Comparison of ENCODE assay signal across 27 mouse cellular contexts in genomic region chr12:112403688-112404240, GRCm38 (mm10).
DNase-seq lines count a peak whose midpoint lies in the region; ATAC-seq and TF ChIP-seq lines count a peak whose summit lies in the region.
"Had no signal": no experiment of that assay in that cellular context is flagged by ENCODE, and none has a peak within 500 bp of the region (broad histone marks: within the 10 kb centered on the region; RNA-seq: fewer than 3 reads in every experiment).

No protein-coding gene starts in this region.

- ATAC-seq in forebrain, embryonic 13.5 days: peak; percentile 33; the same call in 1 of the 2 replicates
- no peak for ATAC-seq in forebrain, embryonic 11.5 days (replicated peaks; ENCODE audit: low FRiP score)
- ATAC-seq in neural tube, embryonic 12.5 days (ENCODE audit: low FRiP score, low read depth): peak; percentile 79
- peak; percentile 89 for ATAC-seq in neural tube, embryonic 13.5 days (ENCODE audit: low read depth)
- ATAC-seq in stomach, postnatal 0 days (ENCODE audit: low FRiP score, low TSS enrichment): no peak
- ATAC-seq in midbrain, embryonic 14.5 days (ENCODE audit: low FRiP score, low TSS enrichment): no peak
- ATAC-seq: activated CD4-positive, CD25-positive, alpha-beta regulatory T cell, adult 4 months; intestine, embryonic 15.5 days; midbrain, embryonic 16.5 days had no signal

- H3K36me3 ChIP-seq in forebrain, embryonic 13.5 days (ENCODE audit: poor library complexity, severe bottlenecking): no peaks in the 10 kb centered on the region
- H3K36me3 ChIP-seq in forebrain, embryonic 11.5 days (ENCODE audit: control insufficient read depth, insufficient read depth, low read length): no peaks in the 10 kb centered on the region
- H3K36me3 ChIP-seq in neural tube, embryonic 12.5 days: no peaks in the 10 kb centered on the region
- no peaks in the 10 kb centered on the region for H3K36me3 ChIP-seq in neural tube, embryonic 13.5 days
- no peaks in the 10 kb centered on the region for H3K36me3 ChIP-seq in stomach, postnatal 0 days (ENCODE audit: control insufficient read depth, insufficient read depth, low read length)
- H3K36me3 ChIP-seq in midbrain, embryonic 14.5 days (ENCODE audit: control insufficient read depth, insufficient read depth, low read length): no peaks in the 10 kb centered on the region
- H3K36me3 ChIP-seq: embryonic facial prominence, embryonic 15.5 days; heart, embryonic 13.5 days; intestine, embryonic 15.5 days; limb, embryonic 15.5 days; liver, embryonic 13.5 days; stomach, embryonic 15.5 days had no signal

- no peak overlapping the region for H3K4me2 ChIP-seq in forebrain, embryonic 13.5 days
- no peak overlapping the region for H3K4me2 ChIP-seq in forebrain, embryonic 11.5 days (ENCODE audit: low read depth, low read length, severe bottlenecking)
- H3K4me2 ChIP-seq in neural tube, embryonic 12.5 days (replicated peaks): no peak overlapping the region
- H3K4me2 ChIP-seq in neural tube, embryonic 13.5 days: no peak overlapping the region
- H3K4me2 ChIP-seq in stomach, postnatal 0 days (replicated peaks; ENCODE audit: low read depth): no peak overlapping the region
- no peak overlapping the region for H3K4me2 ChIP-seq in midbrain, embryonic 14.5 days (ENCODE audit: low read length)
- H3K4me2 ChIP-seq: embryonic facial prominence, embryonic 15.5 days; heart, embryonic 13.5 days; intestine, embryonic 15.5 days; limb, embryonic 15.5 days; liver, embryonic 13.5 days; stomach, embryonic 15.5 days had no signal

- peaks cover 5% of the 10 kb centered on the region; the same call in 1 of the 2 replicates for H3K4me1 ChIP-seq in forebrain, embryonic 13.5 days
- H3K4me1 ChIP-seq in forebrain, embryonic 11.5 days (replicated peaks; ENCODE audit: control insufficient read depth, insufficient read depth, low read length): no peaks in the 10 kb centered on the region
- peaks cover 13% of the 10 kb centered on the region for H3K4me1 ChIP-seq in neural tube, embryonic 12.5 days
- H3K4me1 ChIP-seq in neural tube, embryonic 13.5 days (replicated peaks): peaks cover 43% of the 10 kb centered on the region
- H3K4me1 ChIP-seq in stomach, postnatal 0 days (replicated peaks; ENCODE audit: control insufficient read depth, insufficient read depth): no peaks in the 10 kb centered on the region
- H3K4me1 ChIP-seq in midbrain, embryonic 14.5 days (ENCODE audit: control insufficient read depth, insufficient read depth, low read length): no peaks in the 10 kb centered on the region
- H3K4me1 ChIP-seq: embryonic facial prominence, embryonic 15.5 days; heart, embryonic 13.5 days; intestine, embryonic 15.5 days; liver, embryonic 13.5 days; stomach, embryonic 15.5 days had no signal

- 58% methylated on average over 11 of the region's 11 CpGs for WGBS in forebrain, embryonic 13.5 days
- 81% methylated on average over 11 of the region's 11 CpGs for WGBS in forebrain, embryonic 11.5 days
- WGBS in neural tube, embryonic 12.5 days: 53% methylated on average over 11 of the region's 11 CpGs
- WGBS in neural tube, embryonic 13.5 days: 43% methylated on average over 11 of the region's 11 CpGs
- WGBS in stomach, postnatal 0 days: 86% methylated on average over 11 of the region's 11 CpGs
- WGBS in midbrain, embryonic 14.5 days: 75% methylated on average over 11 of the region's 11 CpGs

- no peaks in the 10 kb centered on the region for H3K27me3 ChIP-seq in forebrain, embryonic 13.5 days
- H3K27me3 ChIP-seq in forebrain, embryonic 11.5 days (ENCODE audit: control insufficient read depth, insufficient read depth, low read length): no peaks in the 10 kb centered on the region
- H3K27me3 ChIP-seq in neural tube, embryonic 12.5 days (replicated peaks): no peaks in the 10 kb centered on the region
- 0 out of 2 replicates have a peak, but pooled peaks cover 12% of the 10 kb centered on the region for H3K27me3 ChIP-seq in neural tube, embryonic 13.5 days
- H3K27me3 ChIP-seq in stomach, postnatal 0 days (ENCODE audit: control insufficient read depth, insufficient read depth, low read length): no peaks in the 10 kb centered on the region
- H3K27me3 ChIP-seq in midbrain, embryonic 14.5 days (ENCODE audit: control insufficient read depth, insufficient read depth, low read length): no peaks in the 10 kb centered on the region
- H3K27me3 ChIP-seq: embryonic facial prominence, embryonic 15.5 days; liver, embryonic 13.5 days; stomach, embryonic 15.5 days had no signal

- no peak overlapping the region for H3K9ac ChIP-seq in forebrain, embryonic 13.5 days
- H3K9ac ChIP-seq in forebrain, embryonic 11.5 days (ENCODE audit: low read length): no peak overlapping the region
- H3K9ac ChIP-seq in neural tube, embryonic 12.5 days: no peak overlapping the region
- no peak overlapping the region for H3K9ac ChIP-seq in neural tube, embryonic 13.5 days
- no peak overlapping the region for H3K9ac ChIP-seq in stomach, postnatal 0 days (ENCODE audit: low read length)
- no peak overlapping the region for H3K9ac ChIP-seq in midbrain, embryonic 14.5 days (replicated peaks; ENCODE audit: low read length)
- H3K9ac ChIP-seq: embryonic facial prominence, embryonic 15.5 days; heart, embryonic 13.5 days; intestine, embryonic 15.5 days; limb, embryonic 15.5 days; liver, embryonic 13.5 days; stomach, embryonic 15.5 days had no signal

- no peak overlapping the region; the same call in 1 of the 2 replicates for H3K27ac ChIP-seq in forebrain, embryonic 13.5 days
- H3K27ac ChIP-seq in forebrain, embryonic 11.5 days (ENCODE audit: low read depth, low read length): no peak overlapping the region
- no peak overlapping the region for H3K27ac ChIP-seq in neural tube, embryonic 12.5 days
- peak overlapping the region; percentile 39 for H3K27ac ChIP-seq in neural tube, embryonic 13.5 days (replicated peaks)
- H3K27ac ChIP-seq in stomach, postnatal 0 days (replicated peaks): no peak overlapping the region
- H3K27ac ChIP-seq in midbrain, embryonic 14.5 days (replicated peaks; ENCODE audit: low read depth, low read length): no peak overlapping the region
- H3K27ac ChIP-seq: embryonic facial prominence, embryonic 15.5 days; heart, embryonic 13.5 days; intestine, embryonic 15.5 days; layer of hippocampus, adult 2 months; limb, embryonic 15.5 days; liver, embryonic 13.5 days; macrophage; stomach, embryonic 15.5 days had no signal

- no peak overlapping the region for H3K4me3 ChIP-seq in forebrain, embryonic 13.5 days
- H3K4me3 ChIP-seq in forebrain, embryonic 11.5 days (ENCODE audit: low read depth, low read length): no peak overlapping the region
- H3K4me3 ChIP-seq in neural tube, embryonic 12.5 days: no peak overlapping the region
- H3K4me3 ChIP-seq in neural tube, embryonic 13.5 days: no peak overlapping the region
- no peak overlapping the region for H3K4me3 ChIP-seq in stomach, postnatal 0 days (ENCODE audit: low read depth, low read length)
- no peak overlapping the region for H3K4me3 ChIP-seq in midbrain, embryonic 14.5 days (replicated peaks; ENCODE audit: low read depth, low read length)
- H3K4me3 ChIP-seq: embryonic facial prominence, embryonic 15.5 days; heart, embryonic 13.5 days; intestine, embryonic 15.5 days; layer of hippocampus, adult 2 months; limb, embryonic 15.5 days; liver, embryonic 13.5 days; myocyte; stomach, embryonic 15.5 days had no signal

- no peak for DNase-seq in forebrain, embryonic 11.5 days (ENCODE audit: low spot score)
- DNase-seq in neural tube, embryonic 10.5 days (ENCODE audit: extremely low spot score, low spot score): no peak
- DNase-seq in stomach, postnatal 0 days (ENCODE audit: low spot score): no peak
- no peak for DNase-seq in midbrain, embryonic 14.5 days
- DNase-seq: adrenal gland, adult 2 months; adrenal gland, postnatal 36 days; cerebellum, adult 2 months; cerebellum, postnatal 14 days; gastrocnemius, postnatal 10 days; heart, postnatal 10 days; liver, embryonic 13.5 days; lung, adult 2 months; lung, postnatal 10 days; thymus, postnatal 14 days had no signal

- TF ChIP-seq CTCF in stomach, postnatal 0 days (IDR thresholded peaks at IDR 0.05; ENCODE audit: low read depth): no peak

- no peak for TF ChIP-seq EP300 in stomach, postnatal 0 days (optimal IDR thresholded peaks at IDR 0.05)

- no peaks in the 10 kb centered on the region for H3K9me3 ChIP-seq in forebrain, embryonic 13.5 days (replicated peaks)
- no peaks in the 10 kb centered on the region for H3K9me3 ChIP-seq in forebrain, embryonic 11.5 days (ENCODE audit: control insufficient read depth, low read length)
- no peaks in the 10 kb centered on the region for H3K9me3 ChIP-seq in neural tube, embryonic 12.5 days
- no peaks in the 10 kb centered on the region for H3K9me3 ChIP-seq in neural tube, embryonic 13.5 days
- no peaks in the 10 kb centered on the region for H3K9me3 ChIP-seq in stomach, postnatal 0 days (ENCODE audit: control insufficient read depth, low read length)
- no peaks in the 10 kb centered on the region for H3K9me3 ChIP-seq in midbrain, embryonic 14.5 days (ENCODE audit: control insufficient read depth, low read length)
- H3K9me3 ChIP-seq: embryonic facial prominence, embryonic 15.5 days; heart, embryonic 13.5 days; intestine, embryonic 15.5 days; limb, embryonic 15.5 days; liver, embryonic 13.5 days; stomach, embryonic 15.5 days had no signal

Comparison
In these comparisons a context has a peak if more than half of its experiments do, and no peak if none do; other contexts are left out.
1. ATAC-seq: peak in forebrain, embryonic 13.5 days (single experiment), neural tube, embryonic 12.5 days (single experiment) and neural tube, embryonic 13.5 days (single experiment); none in forebrain, embryonic 11.5 days (single experiment), stomach, postnatal 0 days (single experiment) and midbrain, embryonic 14.5 days (single experiment).